In the genomic region with DNA sequence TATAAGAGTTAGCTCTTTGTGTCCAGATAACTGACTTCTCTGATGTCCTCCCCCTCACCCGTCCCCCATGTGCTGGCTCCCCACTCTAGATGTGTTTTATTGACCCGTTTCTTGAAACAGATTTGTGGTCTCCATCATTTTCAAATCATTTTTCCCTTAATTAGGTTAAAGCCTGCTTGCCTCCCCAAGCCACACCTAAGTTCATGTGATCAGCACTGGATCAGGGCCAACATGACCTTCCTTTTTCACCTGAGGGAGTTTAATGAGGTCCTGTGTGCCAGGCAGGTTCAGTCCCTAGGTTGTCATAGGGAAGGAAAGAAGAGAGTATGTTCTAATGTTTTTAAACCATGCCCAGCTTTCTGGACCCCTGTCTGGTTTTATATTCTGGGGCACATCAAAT, we compare ENCODE assay signal across 29 mouse cellular contexts.
DNase-seq lines count a peak whose midpoint lies in the region; ATAC-seq and TF ChIP-seq lines count a peak whose summit lies in the region.
"Had no signal": no experiment of that assay in that cellular context is flagged by ENCODE, and none has a peak within 500 bp of the region (broad histone marks: within the 10 kb centered on the region; RNA-seq: fewer than 3 reads in every experiment).

No protein-coding gene starts in this region.

- DNase-seq in cerebellum, adult 11 months: peak; percentile 27
- DNase-seq in cerebellum, postnatal 4 days (ENCODE audit: low spot score in 2 of 2): no peak
- peak; percentile 27 to 45 for DNase-seq in cerebellum, adult 2 months
- DNase-seq in cerebellum, adult 9-11 months: peak; percentile 55
- peak; percentile 27 to 57 for DNase-seq in cerebellum, postnatal 25 days
- no peak for DNase-seq in spleen, postnatal 36 days (ENCODE audit: low spot score in 2 of 2)
- DNase-seq in layer of hippocampus, adult 11-12 months (ENCODE audit: low spot score): no peak
- DNase-seq: adrenal gland, postnatal 10 days; adrenal gland, postnatal 36 days; embryo, embryonic 11 days; forebrain, postnatal 0 days; gastrocnemius, postnatal 25 days; heart, adult 18-20 months; heart, postnatal 10 days; heart, postnatal 36 days; kidney, adult 18-20 months; kidney, adult 9 months had no signal

- no peak for TF ChIP-seq CTCF in cerebellum, adult 2 months (IDR thresholded peaks at IDR 0.05; ENCODE audit: borderline replicate concordance, insufficient read depth, low read depth, low read length)

- no peak overlapping the region for H3K9ac ChIP-seq in forebrain, embryonic 16.5 days (replicated peaks; ENCODE audit: low read depth, low read length)
- H3K9ac ChIP-seq: embryonic facial prominence, embryonic 13.5 days; forebrain, embryonic 13.5 days; forebrain, postnatal 0 days; heart, embryonic 12.5 days; heart, embryonic 15.5 days; hindbrain, embryonic 13.5 days; intestine, embryonic 15.5 days had no signal

- H3K4me1 ChIP-seq in cerebellum, adult 2 months (ENCODE audit: control insufficient read depth, insufficient read depth, low read length): peaks cover 18% of the 10 kb centered on the region; the same call in 1 of the 2 replicates
- no peaks in the 10 kb centered on the region; the same call in 1 of the 2 replicates for H3K4me1 ChIP-seq in forebrain, embryonic 16.5 days (replicated peaks; ENCODE audit: control insufficient read depth, insufficient read depth, low read length)
- H3K4me1 ChIP-seq: embryonic facial prominence, embryonic 10.5 days; embryonic facial prominence, embryonic 13.5 days; forebrain, embryonic 10.5 days; forebrain, embryonic 13.5 days; heart, embryonic 12.5 days; heart, embryonic 15.5 days; hindbrain, embryonic 10.5 days; intestine, embryonic 15.5 days had no signal

- no peaks in the 10 kb centered on the region for H3K9me3 ChIP-seq in forebrain, embryonic 16.5 days (ENCODE audit: control insufficient read depth, low read length)
- H3K9me3 ChIP-seq: embryonic facial prominence, embryonic 10.5 days; embryonic facial prominence, embryonic 13.5 days; forebrain, embryonic 10.5 days; forebrain, embryonic 13.5 days; heart, embryonic 15.5 days; hindbrain, embryonic 10.5 days; hindbrain, embryonic 13.5 days; intestine, embryonic 15.5 days had no signal

- no peaks in the 10 kb centered on the region for H3K36me3 ChIP-seq in forebrain, embryonic 16.5 days (ENCODE audit: control insufficient read depth, insufficient read depth)
- H3K36me3 ChIP-seq: embryonic facial prominence, embryonic 10.5 days; embryonic facial prominence, embryonic 13.5 days; forebrain, embryonic 10.5 days; heart, embryonic 12.5 days; heart, embryonic 15.5 days; hindbrain, embryonic 10.5 days; hindbrain, embryonic 13.5 days; intestine, embryonic 15.5 days had no signal

- TF ChIP-seq POLR2A in cerebellum, adult 2 months (IDR thresholded peaks at IDR 0.05; ENCODE audit: borderline replicate concordance, insufficient read depth, low read length): no peak

- H3K4me2 ChIP-seq in forebrain, embryonic 16.5 days (ENCODE audit: low read length): no peak overlapping the region
- H3K4me2 ChIP-seq: embryonic facial prominence, embryonic 13.5 days; forebrain, embryonic 13.5 days; heart, embryonic 12.5 days; heart, embryonic 15.5 days; hindbrain, embryonic 13.5 days; intestine, embryonic 15.5 days had no signal

- WGBS in cerebellum, adult 2 months: 78% methylated on average over 2 of the region's 2 CpGs
- 61% methylated on average over 2 of the region's 2 CpGs for WGBS in forebrain, embryonic 16.5 days

- H3K27ac ChIP-seq in cerebellum, adult 2 months (ENCODE audit: insufficient read depth, low read length): no peak overlapping the region
- no peak overlapping the region for H3K27ac ChIP-seq in forebrain, embryonic 16.5 days (ENCODE audit: low read length)
- H3K27ac ChIP-seq: embryonic facial prominence, embryonic 10.5 days; embryonic facial prominence, embryonic 13.5 days; forebrain, embryonic 10.5 days; forebrain, embryonic 13.5 days; heart, embryonic 15.5 days; hindbrain, embryonic 10.5 days; hindbrain, embryonic 13.5 days; intestine, embryonic 15.5 days had no signal

- no peaks in the 10 kb centered on the region for H3K27me3 ChIP-seq in cerebellum, adult 2 months (ENCODE audit: control insufficient read depth, insufficient read depth, low read length)
- no peaks in the 10 kb centered on the region for H3K27me3 ChIP-seq in forebrain, embryonic 16.5 days (replicated peaks; ENCODE audit: control insufficient read depth, insufficient read depth, low read length)
- H3K27me3 ChIP-seq: embryonic facial prominence, embryonic 13.5 days; forebrain, embryonic 13.5 days; heart, embryonic 12.5 days; hindbrain, embryonic 13.5 days; intestine, embryonic 15.5 days had no signal

- ATAC-seq in forebrain, embryonic 16.5 days: no peak
- ATAC-seq: activated CD4-positive, CD25-positive, alpha-beta regulatory T cell, adult 4 months; forebrain, embryonic 13.5 days; forebrain, postnatal 0 days; hindbrain, embryonic 16.5 days; intestine, embryonic 15.5 days had no signal

- no peak overlapping the region for H3K4me3 ChIP-seq in cerebellum, adult 2 months (replicated peaks; ENCODE audit: insufficient read depth, low read depth, low read length)
- H3K4me3 ChIP-seq in forebrain, embryonic 16.5 days (replicated peaks; ENCODE audit: low read length): no peak overlapping the region
- H3K4me3 ChIP-seq: embryonic facial prominence, embryonic 10.5 days; embryonic facial prominence, embryonic 13.5 days; forebrain, embryonic 10.5 days; forebrain, embryonic 13.5 days; heart, embryonic 12.5 days; heart, embryonic 15.5 days; hindbrain, embryonic 10.5 days; hindbrain, embryonic 13.5 days; intestine, embryonic 15.5 days had no signal

Comparison
In these comparisons a context has a peak if more than half of its experiments do, and no peak if none do; other contexts are left out.
1. DNase-seq: peak in cerebellum, adult 11 months (single experiment), cerebellum, adult 2 months (2 of 2), cerebellum, adult 9-11 months (single experiment) and cerebellum, postnatal 25 days (2 of 2); none in cerebellum, postnatal 4 days (0 of 2), spleen, postnatal 36 days (0 of 2) and layer of hippocampus, adult 11-12 months (single experiment).